Mouse (Mus musculus): ENCODE results near the gene Galm.

GRCm38 (mm10) chr17:80139753-80140444, 12.6 kb downstream of the Galm start:
- TF ChIP-seq CTCF (IDR thresholded peaks at IDR 0.05; ENCODE audit: control insufficient read depth, insufficient read depth, insufficient read length) (no peak), MYOG (IDR thresholded peaks at IDR 0.05; ENCODE audit: control insufficient read depth, extremely low read depth, insufficient read length) (no peak)
